22 mouse cellular contexts compared by ENCODE assay signal in genomic region chr2:38705036-38705435, GRCm38 (mm10). TPM values are rescaled to one million over a fixed set of nuclear protein-coding genes. Genes with fewer than 3 reads are reported as not detected.
"Had no signal": no experiment of that assay in that cellular context is flagged by ENCODE, and none has a peak within 500 bp of the region (broad histone marks: within the 10 kb centered on the region; RNA-seq: fewer than 3 reads in every experiment).

No protein-coding gene starts in this region.

- H3K9me3 ChIP-seq: midbrain, embryonic 10.5 days; midbrain, embryonic 12.5 days; neural tube, embryonic 13.5 days; neural tube, embryonic 15.5 days had no signal

- H3K4me2 ChIP-seq: lung, embryonic 14.5 days; midbrain, embryonic 12.5 days; neural tube, embryonic 13.5 days; neural tube, embryonic 15.5 days had no signal

- H3K27ac ChIP-seq: midbrain, embryonic 10.5 days; midbrain, embryonic 12.5 days; neural tube, embryonic 13.5 days; neural tube, embryonic 15.5 days had no signal

- H3K9ac ChIP-seq: lung, embryonic 14.5 days; midbrain, embryonic 12.5 days; neural tube, embryonic 13.5 days; neural tube, embryonic 15.5 days had no signal

- H3K4me3 ChIP-seq: midbrain, embryonic 10.5 days; midbrain, embryonic 12.5 days; myocyte; neural tube, embryonic 13.5 days; neural tube, embryonic 15.5 days had no signal

- ATAC-seq: midbrain, embryonic 16.5 days had no signal

- H3K36me3 ChIP-seq: midbrain, embryonic 10.5 days; midbrain, embryonic 12.5 days; neural tube, embryonic 13.5 days; neural tube, embryonic 15.5 days had no signal

- DNase-seq: lung, adult 18-20 months; lung, embryonic 14.5 days; lung, postnatal 10 days; lung, postnatal 4 days; midbrain, embryonic 14.5 days; retina, postnatal 1 day; right cerebral cortex, adult 18-20 months; right cerebral cortex, postnatal 25 days; right cerebral cortex, postnatal 4 days; spleen, adult 18-20 months; thymus, adult 18-20 months; thymus, postnatal 25 days; thymus, postnatal 4 days had no signal

RNA-seq across cellular contexts. Expression of gene Nr5a1, which starts 9.3 kb away (rescaled TPM):
- total RNA-seq: megakaryocyte, adult 5-6 weeks; megakaryocyte-erythroid progenitor cell, adult 5-6 weeks had no signal
- polyA plus RNA-seq: midbrain, embryonic 14.5 days; urinary bladder, adult 2 months had no signal
